Mouse (Mus musculus): ENCODE measurements around the gene Gprc5a. TPM values are rescaled to one million over a fixed set of nuclear protein-coding genes. Genes with fewer than 3 reads are reported as not detected.
A peak's percentile ranks its signal among the peaks of the same experiment; 100 is the strongest.

The Gprc5a gene
- polyA plus RNA-seq, 1 experiment: 21.8 TPM

GRCm38 (mm10) chr6:135040275-135040871 lies 25.1 kb upstream of the Gprc5a start:
- Histone ChIP-seq H3K4me3 (ENCODE audit: insufficient read depth, low read length) (no peak overlapping the region; the same call in 1 of the 2 replicates), H3K4me1 (ENCODE audit: control insufficient read depth, insufficient read depth, low read length) (peaks cover 6% of the 10 kb centered on the region), H3K27ac (ENCODE audit: insufficient read depth, low read length) (no peak overlapping the region)
- no peak for TF ChIP-seq POLR2A (IDR thresholded peaks at IDR 0.05; ENCODE audit: low read depth, low read length)

- H3K27ac ChIP-seq (ENCODE audit: insufficient read depth, low read length): no peak overlapping the region
- TF ChIP-seq POLR2A (IDR thresholded peaks at IDR 0.05; ENCODE audit: low read depth, low read length) (no peak), CTCF (IDR thresholded peaks at IDR 0.05; ENCODE audit: borderline replicate concordance, insufficient read depth, low read length) (no peak)
These were observed 23.5 kb upstream of the Gprc5a start for GRCm38 (mm10) chr6:135041930-135042329.

GRCm38 (mm10) chr6:135047276-135047675 lies 18.2 kb upstream of the Gprc5a start:
- no peaks in the 10 kb centered on the region for H3K4me1 ChIP-seq (ENCODE audit: control insufficient read depth, insufficient read depth, low read length)
- H3K27ac ChIP-seq (ENCODE audit: insufficient read depth, low read length): no peak overlapping the region
- TF ChIP-seq CTCF (IDR thresholded peaks at IDR 0.05; ENCODE audit: borderline replicate concordance, insufficient read depth, low read length): no peak
- no peak for TF ChIP-seq POLR2A (IDR thresholded peaks at IDR 0.05; ENCODE audit: low read depth, low read length)
- no peak overlapping the region for H3K4me3 ChIP-seq (ENCODE audit: insufficient read depth, low read length)

More at GRCm38 (mm10) chr6:135041930-135042329, 23.5 kb upstream of the Gprc5a start:
- H3K4me1 ChIP-seq (ENCODE audit: control insufficient read depth, insufficient read depth, low read length): peaks cover 6% of the 10 kb centered on the region
- no peak overlapping the region for H3K4me3 ChIP-seq (ENCODE audit: insufficient read depth, low read length)

- Histone ChIP-seq H3K27ac (ENCODE audit: insufficient read depth, low read length) (no peak overlapping the region), H3K4me1 (ENCODE audit: control insufficient read depth, insufficient read depth, low read length) (no peaks in the 10 kb centered on the region), H3K4me3 (ENCODE audit: insufficient read depth, low read length) (no peak overlapping the region)
- TF ChIP-seq CTCF (IDR thresholded peaks at IDR 0.05; ENCODE audit: borderline replicate concordance, insufficient read depth, low read length): no peak
- no peak for TF ChIP-seq POLR2A (IDR thresholded peaks at IDR 0.05; ENCODE audit: low read depth, low read length)
These were observed 16.9 kb upstream of the Gprc5a start for GRCm38 (mm10) chr6:135048509-135048908.

GRCm38 (mm10) chr6:135048956-135049355 lies 16.5 kb upstream of the Gprc5a start:
- no peak for TF ChIP-seq CTCF (IDR thresholded peaks at IDR 0.05; ENCODE audit: borderline replicate concordance, insufficient read depth, low read length)
- TF ChIP-seq POLR2A (IDR thresholded peaks at IDR 0.05; ENCODE audit: low read depth, low read length): no peak
- Histone ChIP-seq H3K4me1 (ENCODE audit: control insufficient read depth, insufficient read depth, low read length) (no peaks in the 10 kb centered on the region), H3K4me3 (ENCODE audit: insufficient read depth, low read length) (no peak overlapping the region), H3K27ac (ENCODE audit: insufficient read depth, low read length) (no peak overlapping the region)

GRCm38 (mm10) chr6:135053789-135054188 lies 11.7 kb upstream of the Gprc5a start:
- H3K27ac ChIP-seq (ENCODE audit: insufficient read depth, low read length): no peak overlapping the region
- H3K4me1 ChIP-seq (ENCODE audit: control insufficient read depth, insufficient read depth, low read length): no peaks in the 10 kb centered on the region
- H3K4me3 ChIP-seq (ENCODE audit: insufficient read depth, low read length): no peak overlapping the region
- TF ChIP-seq POLR2A (IDR thresholded peaks at IDR 0.05; ENCODE audit: low read depth, low read length) (no peak), CTCF (IDR thresholded peaks at IDR 0.05; ENCODE audit: borderline replicate concordance, insufficient read depth, low read length) (no peak)

- Histone ChIP-seq H3K27ac (ENCODE audit: insufficient read depth, low read length) (no peak overlapping the region), H3K4me3 (ENCODE audit: insufficient read depth, low read length) (no peak overlapping the region), H3K4me1 (ENCODE audit: control insufficient read depth, insufficient read depth, low read length) (no peaks in the 10 kb centered on the region)
- TF ChIP-seq POLR2A (IDR thresholded peaks at IDR 0.05; ENCODE audit: low read depth, low read length) (no peak), CTCF (IDR thresholded peaks at IDR 0.05; ENCODE audit: borderline replicate concordance, insufficient read depth, low read length) (no peak)
These were observed 9.6 kb upstream of the Gprc5a start for GRCm38 (mm10) chr6:135055882-135056281.

- H3K27ac ChIP-seq (ENCODE audit: insufficient read depth, low read length): no peak overlapping the region
- no peak overlapping the region for H3K4me3 ChIP-seq (ENCODE audit: insufficient read depth, low read length)
- TF ChIP-seq CTCF (IDR thresholded peaks at IDR 0.05; ENCODE audit: borderline replicate concordance, insufficient read depth, low read length): no peak
- TF ChIP-seq POLR2A (IDR thresholded peaks at IDR 0.05; ENCODE audit: low read depth, low read length): no peak
- no peaks in the 10 kb centered on the region for H3K4me1 ChIP-seq (ENCODE audit: control insufficient read depth, insufficient read depth, low read length)
These were observed 4.7 kb upstream of the Gprc5a start for GRCm38 (mm10) chr6:135060728-135061127.

GRCm38 (mm10) chr6:135064621-135065020 lies 830 bp upstream of the Gprc5a start:
- no peak overlapping the region for H3K4me3 ChIP-seq (ENCODE audit: insufficient read depth, low read length)

GRCm38 (mm10) chr6:135066795-135067445 lies 1.5 kb downstream of the Gprc5a start:
- H3K4me1 ChIP-seq (ENCODE audit: control insufficient read depth, insufficient read depth, low read length): peaks cover 20% of the 10 kb centered on the region
- TF ChIP-seq POLR2A (IDR thresholded peaks at IDR 0.05; ENCODE audit: low read depth, low read length) (no peak), CTCF (IDR thresholded peaks at IDR 0.05; ENCODE audit: borderline replicate concordance, insufficient read depth, low read length) (no peak)
- no peak overlapping the region for H3K27ac ChIP-seq (ENCODE audit: insufficient read depth, low read length)
- peak overlapping the region; percentile 75 for H3K4me3 ChIP-seq (ENCODE audit: insufficient read depth, low read length)

More at GRCm38 (mm10) chr6:135064621-135065020, 830 bp upstream of the Gprc5a start:
- TF ChIP-seq CTCF (IDR thresholded peaks at IDR 0.05; ENCODE audit: borderline replicate concordance, insufficient read depth, low read length) (no peak), POLR2A (IDR thresholded peaks at IDR 0.05; ENCODE audit: low read depth, low read length) (no peak)
- H3K27ac ChIP-seq (ENCODE audit: insufficient read depth, low read length): no peak overlapping the region
- peaks cover 15% of the 10 kb centered on the region for H3K4me1 ChIP-seq (ENCODE audit: control insufficient read depth, insufficient read depth, low read length)

All from embryonic fibroblast, embryonic 13.5 days (primary cell).